8 mouse cellular contexts compared by ENCODE assay signal in genomic region chr9:114805151-114805671, GRCm38 (mm10). TPM values are rescaled to one million over a fixed set of nuclear protein-coding genes. Genes with fewer than 3 reads are reported as not detected.
DNase-seq lines count a peak whose midpoint lies in the region; ATAC-seq and TF ChIP-seq lines count a peak whose summit lies in the region.

No protein-coding gene starts in this region.

- no peak overlapping the region for H3K4me2 ChIP-seq in liver, embryonic 12.5 days
- no peak overlapping the region for H3K4me2 ChIP-seq in neural tube, embryonic 13.5 days

- H3K27ac ChIP-seq in liver, adult 2 months (replicated peaks; ENCODE audit: insufficient read depth, low read depth, low read length): peak overlapping the region; percentile 35
- H3K27ac ChIP-seq in liver, embryonic 12.5 days: no peak overlapping the region
- H3K27ac ChIP-seq in kidney, adult 2 months (ENCODE audit: insufficient read depth, low read depth, low read length): no peak overlapping the region
- H3K27ac ChIP-seq in neural tube, embryonic 13.5 days (replicated peaks): peak overlapping the region; percentile 24; the same call in 1 of the 2 replicates

- H3K36me3 ChIP-seq in liver, adult 2 months (ENCODE audit: control insufficient read depth, insufficient read depth, low read length): no peaks in the 10 kb centered on the region
- H3K36me3 ChIP-seq in liver, embryonic 12.5 days: no peaks in the 10 kb centered on the region
- no peaks in the 10 kb centered on the region for H3K36me3 ChIP-seq in kidney, adult 2 months (ENCODE audit: control insufficient read depth, insufficient read depth, low read length)
- no peaks in the 10 kb centered on the region for H3K36me3 ChIP-seq in neural tube, embryonic 13.5 days

- TF ChIP-seq POLR2A in liver, adult 2 months (IDR thresholded peaks at IDR 0.05; ENCODE audit: extremely low read depth, insufficient read depth, low read length): no peak
- TF ChIP-seq POLR2A in kidney, adult 2 months (IDR thresholded peaks at IDR 0.05; ENCODE audit: low read depth, low read length): no peak

- intact Hi-C loops in left cerebral cortex, postnatal 14 days (cut with DNase I): loop anchor here (10.0 kb wide), 1 partner anchor 100 kb away; no protein-coding TSS in a partner anchor

- no peak overlapping the region for H3K4me3 ChIP-seq in liver, adult 2 months (ENCODE audit: insufficient read depth, low read depth, low read length)
- H3K4me3 ChIP-seq in liver, embryonic 12.5 days: no peak overlapping the region
- no peak overlapping the region for H3K4me3 ChIP-seq in kidney, adult 2 months (ENCODE audit: insufficient read depth, low read depth, low read length)
- H3K4me3 ChIP-seq in neural tube, embryonic 13.5 days: no peak overlapping the region

- H3K79me2 ChIP-seq in liver, adult 2 months (ENCODE audit: control insufficient read depth, insufficient read depth, low read length): peaks cover 17% of the 10 kb centered on the region; the same call in 1 of the 2 replicates

- ATAC-seq in liver, embryonic 12.5 days: no peak
- peak; percentile 67 for ATAC-seq in neural tube, embryonic 13.5 days (ENCODE audit: low read depth)

- no peaks in the 10 kb centered on the region for H3K9me3 ChIP-seq in liver, embryonic 12.5 days (replicated peaks)
- H3K9me3 ChIP-seq in neural tube, embryonic 13.5 days: no peaks in the 10 kb centered on the region

- peak; percentile 82 for DNase-seq in liver, adult 2 months (ENCODE audit: extremely low read depth, low read depth, low spot score)
- DNase-seq in gastrocnemius, postnatal 25 days: peak; percentile 30
- DNase-seq in kidney, adult 2 months: peak; percentile 71
- peak; percentile 60 to 69 for DNase-seq in left cerebral cortex, postnatal 14 days (ENCODE audit: low spot score in 2 of 2)
- no peak for DNase-seq in ovary, postnatal 14 days (ENCODE audit: low spot score)
- DNase-seq in testis, postnatal 14 days (ENCODE audit: low spot score): no peak

- WGBS in liver, adult 2 months: 16% methylated on average over 19 of the region's 19 CpGs
- 80% methylated on average over 19 of the region's 19 CpGs for WGBS in liver, embryonic 12.5 days (ENCODE audit: insufficient replicate concordance)
- WGBS in kidney, adult 2 months: 45% methylated on average over 19 of the region's 19 CpGs
- 54% methylated on average over 19 of the region's 19 CpGs for WGBS in neural tube, embryonic 13.5 days

- peaks cover 9% of the 10 kb centered on the region for H3K4me1 ChIP-seq in liver, adult 2 months (ENCODE audit: control insufficient read depth, insufficient read depth, low read length)
- H3K4me1 ChIP-seq in liver, embryonic 12.5 days: peaks cover 5% of the 10 kb centered on the region
- 0 out of 2 replicates have a peak, but pooled peaks cover 5% of the 10 kb centered on the region for H3K4me1 ChIP-seq in kidney, adult 2 months (ENCODE audit: control insufficient read depth, insufficient read depth, low read length)
- H3K4me1 ChIP-seq in neural tube, embryonic 13.5 days (replicated peaks): peaks cover 14% of the 10 kb centered on the region

- no peak for TF ChIP-seq CTCF in liver, adult 2 months (IDR thresholded peaks at IDR 0.05; ENCODE audit: low read depth, low read length)
- no peak for TF ChIP-seq CTCF in kidney, adult 2 months (conservative IDR thresholded peaks at IDR 0.05; ENCODE audit: insufficient read depth, insufficient read length, low read depth, low read length)

- no peak overlapping the region for H3K9ac ChIP-seq in liver, adult 2 months (ENCODE audit: low read depth, low read length)
- no peak overlapping the region for H3K9ac ChIP-seq in liver, embryonic 12.5 days
- no peak overlapping the region for H3K9ac ChIP-seq in neural tube, embryonic 13.5 days

- H3K27me3 ChIP-seq in liver, adult 2 months (ENCODE audit: control insufficient read depth, insufficient read depth, low read length): no peaks in the 10 kb centered on the region
- H3K27me3 ChIP-seq in liver, embryonic 12.5 days (replicated peaks): 0 out of 2 replicates have a peak, but pooled peaks cover 3% of the 10 kb centered on the region
- H3K27me3 ChIP-seq in kidney, adult 2 months (replicated peaks; ENCODE audit: control insufficient read depth, insufficient read depth, low read length): no peaks in the 10 kb centered on the region
- peaks cover 3% of the 10 kb centered on the region; the same call in 1 of the 2 replicates for H3K27me3 ChIP-seq in neural tube, embryonic 13.5 days

RNA-seq across cellular contexts. Expression of gene Cmtm7, which starts 23.6 kb away (rescaled TPM):
- total RNA-seq in liver, adult 2 months (2014; rRNA removed): 5.3 and 6.2 TPM in 2 replicates
- polyA plus RNA-seq in liver, adult 2 months (2012; rRNA removed): 10.5 and 17.3 TPM in 2 replicates
- 69.9 and 70.4 TPM in 2 replicates for polyA plus RNA-seq in liver, embryonic 12.5 days (2016; fragmentation: Nextera tagmentation; extraction: Ambion mirVana)
- 1 to 10 TPM; 4.2 to 5.8 TPM for total RNA-seq in gastrocnemius, postnatal 25 days (2021)
- polyA plus RNA-seq in kidney, adult 2 months (2012; rRNA removed): 58.2 and 61.0 TPM in 2 replicates
- total RNA-seq in left cerebral cortex, postnatal 14 days (2021): 1 to 10 TPM; 5.1 to 5.9 TPM
- polyA plus RNA-seq in neural tube, embryonic 13.5 days (2015; fragmentation: Nextera tagmentation; extraction: Ambion mirVana): 22.0 and 26.6 TPM in 2 replicates

RNA-seq across cellular contexts. Expression of gene Cmtm8, which starts 38.7 kb away (rescaled TPM):
- 77.3 and 102 TPM in 2 replicates for total RNA-seq in liver, adult 2 months (2014; rRNA removed)
- polyA plus RNA-seq in liver, adult 2 months (2012; rRNA removed): 180 and 217 TPM in 2 replicates
- 17.9 and 18.2 TPM in 2 replicates for polyA plus RNA-seq in liver, embryonic 12.5 days (2016; fragmentation: Nextera tagmentation; extraction: Ambion mirVana)
- 1 to 10 TPM; 1.9 to 2.2 TPM for total RNA-seq in gastrocnemius, postnatal 25 days (2021)
- polyA plus RNA-seq in kidney, adult 2 months (2012; rRNA removed): 30.5 and 38.1 TPM in 2 replicates
- total RNA-seq in left cerebral cortex, postnatal 14 days (2021): 1 to 10 TPM; 1.6 to 2.3 TPM
- polyA plus RNA-seq in neural tube, embryonic 13.5 days (2015; fragmentation: Nextera tagmentation; extraction: Ambion mirVana): 15.5 and 17.3 TPM in 2 replicates

Comparison
In these comparisons a context has a peak if more than half of its experiments do, and no peak if none do; other contexts are left out.
1. H3K27ac ChIP-seq: peak in liver, adult 2 months (single experiment) and neural tube, embryonic 13.5 days (single experiment); none in liver, embryonic 12.5 days (single experiment) and kidney, adult 2 months (single experiment).
2. DNase-seq: peak in liver, adult 2 months (single experiment), gastrocnemius, postnatal 25 days (single experiment), kidney, adult 2 months (single experiment) and left cerebral cortex, postnatal 14 days (2 of 2); none in ovary, postnatal 14 days (single experiment) and testis, postnatal 14 days (single experiment).